Mouse (Mus musculus) heart, postnatal 0 days (tissue): ENCODE data around the gene Evpl.

ENCODE experiments used
- CTCF ChIP-seq: IDR thresholded peaks from 2 replicates; pipeline ENCODE4 v1.5.1; 2016; ENCODE audit warnings: antibody characterized with exemption, control low read depth, low read depth
- EP300 ChIP-seq: IDR thresholded peaks from 2 replicates; pipeline ENCODE4 v1.6.1; 2016; ENCODE audit warnings: antibody characterized with exemption, low read depth

GRCm38 (mm10) chr11:116269560-116269959 lies 31.7 kb upstream of the Evpl start:
- no peak for TF ChIP-seq CTCF
- no peak for TF ChIP-seq EP300
